ENCODE assay signal across 8 mouse cellular contexts in genomic region chr1:185517566-185517965, GRCm38 (mm10).
DNase-seq lines count a peak whose midpoint lies in the region.

No protein-coding gene starts in this region.

- peak overlapping the region; percentile 69; the same call in 1 of the 2 replicates for H3K27ac ChIP-seq in heart, embryonic 10.5 days

- intact Hi-C loops in left cerebral cortex, postnatal 14 days (cut with DNase I): no loop called here

- H3K4me3 ChIP-seq in heart, embryonic 10.5 days: no peak overlapping the region

- H3K4me1 ChIP-seq in heart, embryonic 10.5 days: peaks cover 13% of the 10 kb centered on the region

- WGBS in heart, embryonic 10.5 days: 12% methylated on average over 3 of the region's 5 CpGs

- no peaks in the 10 kb centered on the region for H3K27me3 ChIP-seq in heart, embryonic 10.5 days (ENCODE audit: insufficient read depth, poor library complexity, severe bottlenecking)

- no peaks in the 10 kb centered on the region for H3K36me3 ChIP-seq in heart, embryonic 10.5 days

- no peaks in the 10 kb centered on the region for H3K9me3 ChIP-seq in heart, embryonic 10.5 days

- no peak for DNase-seq in heart, embryonic 10.5 days (ENCODE audit: low spot score)
- DNase-seq in heart, adult 11 months: no peak
- DNase-seq in urinary bladder, postnatal 25 days (ENCODE audit: low spot score): peak; percentile 20
- no peak for DNase-seq in urinary bladder, postnatal 4 days (ENCODE audit: low spot score in 2 of 2)
- peak; percentile 64 for DNase-seq in embryo, embryonic 11.5 days (ENCODE audit: low read depth, low spot score)
- peak; percentile 73 to 75 for DNase-seq in left cerebral cortex, postnatal 14 days (ENCODE audit: low spot score in 2 of 2)
- peak; percentile 87 for DNase-seq in retina, postnatal 1 day
- DNase-seq in urinary bladder, adult 18-20 months (ENCODE audit: low spot score in 2 of 2): no peak

Comparison
In these comparisons a context has a peak if more than half of its experiments do, and no peak if none do; other contexts are left out.
1. DNase-seq: peak in urinary bladder, postnatal 25 days (single experiment), embryo, embryonic 11.5 days (single experiment), left cerebral cortex, postnatal 14 days (2 of 2) and retina, postnatal 1 day (single experiment); none in heart, embryonic 10.5 days (single experiment), heart, adult 11 months (single experiment), urinary bladder, postnatal 4 days (0 of 2) and urinary bladder, adult 18-20 months (0 of 2).